Mouse (Mus musculus): ENCODE results near the gene Dennd4a. TPM values are rescaled to one million over a fixed set of nuclear protein-coding genes. Genes with fewer than 3 reads are reported as not detected.

The Dennd4a gene
- polyA plus RNA-seq, 1 experiment: 32.3 TPM

- no peak for DNase-seq (ENCODE audit: extremely low spot score in 1 of 2, low spot score in 1 of 2)
These were observed 136.4 kb downstream of the Dennd4a start for GRCm38 (mm10) chr9:64947483-64948095.

DNA sequence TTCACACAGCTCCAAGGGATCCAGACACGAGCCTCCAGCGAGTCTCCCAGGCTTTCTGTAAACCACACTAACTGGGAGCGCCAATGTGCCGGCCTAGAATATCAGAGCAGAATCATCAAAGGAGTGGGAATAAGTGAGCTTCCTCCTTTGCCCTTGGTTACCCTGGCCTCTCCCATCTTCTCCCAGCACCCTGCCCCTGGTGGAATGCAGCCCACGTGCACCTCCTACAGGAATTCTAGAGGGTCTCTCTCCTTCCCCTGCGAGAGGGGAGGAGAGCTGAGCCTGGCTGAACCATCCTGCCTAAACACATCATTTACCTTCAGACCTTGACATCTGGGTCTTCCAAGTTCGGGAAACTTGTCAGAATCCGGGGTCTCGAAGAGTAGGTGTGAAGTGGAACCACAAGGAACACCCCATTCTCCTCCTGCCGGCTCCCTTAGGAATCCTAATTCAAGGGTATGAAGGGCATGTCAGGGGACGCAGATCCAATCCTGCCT, 140.1 kb downstream of the Dennd4a start, which contains the start of gene Slc24a1:
Gene Slc24a1, minus strand, starts transcription at position 447 of the 497 bp plus-strand sequence.
- no peak for DNase-seq (ENCODE audit: extremely low spot score in 1 of 2, low spot score in 1 of 2)

GRCm38 (mm10) chr9:64952055-64952454, 140.9 kb downstream of the Dennd4a start:
- no peak for DNase-seq (ENCODE audit: extremely low spot score in 1 of 2, low spot score in 1 of 2)

DNA sequence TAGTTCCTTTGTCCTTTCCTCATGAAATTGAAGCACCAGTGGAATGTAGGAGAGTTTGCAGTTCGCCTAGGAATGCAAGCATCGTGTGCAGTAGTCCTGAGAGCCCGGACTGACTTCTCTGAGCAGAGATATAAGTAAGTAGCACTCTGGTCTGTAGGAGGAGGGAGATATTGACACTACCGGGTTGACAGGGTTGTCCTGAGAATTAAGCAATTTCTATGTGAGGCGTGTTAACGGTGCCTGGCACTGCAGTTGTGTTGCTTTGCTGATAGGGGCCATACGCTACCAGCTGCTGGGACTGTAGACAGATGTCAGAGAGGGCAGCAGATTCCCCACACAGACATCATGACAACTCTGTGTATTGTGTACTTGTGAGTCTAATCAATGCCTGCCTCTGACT, 142.1 kb downstream of the Dennd4a start:
- no peak for DNase-seq (ENCODE audit: extremely low spot score in 1 of 2, low spot score in 1 of 2)

- DNase-seq (ENCODE audit: extremely low spot score in 1 of 2, low spot score in 1 of 2): peak in 1 of 2 experiments; percentile 28
These were observed 145.2 kb downstream of the Dennd4a start for GRCm38 (mm10) chr9:64956337-64956736.

GRCm38 (mm10) chr9:64957276-64957675, 146.1 kb downstream of the Dennd4a start:
- DNase-seq (ENCODE audit: extremely low spot score in 1 of 2, low spot score in 1 of 2): no peak

DNA sequence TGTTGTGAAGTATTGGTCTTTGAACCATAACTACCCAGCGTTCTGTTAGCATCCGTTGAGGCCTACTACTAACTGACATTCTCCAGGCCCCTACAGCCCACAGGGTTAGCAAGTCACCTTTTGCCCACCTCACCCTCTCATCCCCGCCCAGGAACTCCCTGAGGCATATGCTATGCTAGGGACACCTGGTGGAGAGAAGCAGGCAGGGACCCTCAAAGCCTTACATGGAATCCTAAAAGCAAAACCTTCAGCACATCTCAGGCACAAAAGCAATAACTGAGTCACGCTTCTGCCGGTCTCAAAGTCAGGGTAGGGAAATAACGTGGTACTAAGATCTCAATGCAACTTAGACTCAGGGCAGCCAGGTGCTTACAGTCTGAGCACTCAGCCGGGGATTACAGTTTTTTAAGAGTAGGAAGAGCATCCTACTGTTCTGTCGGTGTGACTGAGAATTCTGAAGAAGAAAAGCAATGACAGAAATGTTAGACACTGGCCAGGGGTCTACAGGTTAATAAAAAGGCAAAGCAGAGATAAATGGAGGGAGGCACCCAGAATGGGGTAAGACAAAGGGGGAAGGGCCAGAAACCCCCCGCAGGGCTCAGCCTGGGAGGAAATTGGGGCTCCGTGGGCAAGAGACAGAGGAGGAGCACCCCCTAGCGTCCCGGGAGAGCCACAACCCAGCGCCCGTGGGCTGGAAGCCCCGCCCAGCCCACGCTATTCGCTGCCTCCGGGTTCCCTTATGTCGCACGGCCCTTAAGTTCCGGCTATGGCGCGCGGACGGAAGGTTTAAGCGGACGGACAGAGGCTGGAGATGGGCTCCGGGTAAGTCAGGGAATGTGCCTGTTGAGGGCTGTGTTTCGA, 149.2 kb downstream of the Dennd4a start, which contains the start of gene Ints14:
Gene Ints14, plus strand, starts transcription at position 789 of the 861 bp plus-strand sequence.
- peak; percentile 86 to 98 for DNase-seq (ENCODE audit: extremely low spot score in 1 of 2, low spot score in 1 of 2)

- DNase-seq (ENCODE audit: extremely low spot score in 1 of 2, low spot score in 1 of 2): no peak
These were observed 149.8 kb downstream of the Dennd4a start for GRCm38 (mm10) chr9:64960978-64961320.

Other genes with a start within 250 kb of the Dennd4a start
- 171 and 217 TPM in 2 replicates for gene Rab11a, start 73.6 kb upstream of the Dennd4a start, polyA plus RNA-seq (2012; rRNA removed)
- gene Slc24a1, start 140.3 kb downstream of the Dennd4a start, polyA plus RNA-seq (2012; rRNA removed): 0.08 and 0.14 TPM in 2 replicates
- 19.2 and 20.4 TPM in 2 replicates for gene Ints14, start 149.6 kb downstream of the Dennd4a start, polyA plus RNA-seq (2012; rRNA removed)
- gene Hacd3, start 210.4 kb downstream of the Dennd4a start, polyA plus RNA-seq (2012; rRNA removed): 140 and 153 TPM in 2 replicates
- 73.5 and 76.7 TPM in 2 replicates for gene Dpp8, start 221.1 kb downstream of the Dennd4a start, polyA plus RNA-seq (2012; rRNA removed)

Data from frontal cortex, adult 2 months (tissue).